Mouse (Mus musculus) heart, embryonic 10.5 days (tissue): Measurements from ENCODE around the gene Clec12b. TPM values are rescaled to one million over a fixed set of nuclear protein-coding genes. Genes with fewer than 3 reads are reported as not detected.

Experiments
- polyA plus RNA-seq: library from polyadenylated mRNA; unstranded; fragments of >200 nt; fragmentation: Nextera tagmentation; extraction: Ambion mirVana; gene quantifications from 2 replicates; pipeline ENCODE4 v1.2.1, GENCODE M21; 2016

Gene Clec12b
- polyA plus RNA-seq, 1 experiment from 2014 or later, result 0.67 TPM

Other genes starting within 250 kb of the Clec12b start
- gene Clec2d, start 205.3 kb downstream of the Clec12b start, polyA plus RNA-seq, result not detected in 2 replicates
- 0.12 and 0.25 TPM in 2 replicates for gene Cd69, start 110.4 kb downstream of the Clec12b start, polyA plus RNA-seq
- not detected in 2 replicates for gene 4922502D21Rik, start 54.1 kb downstream of the Clec12b start, polyA plus RNA-seq
- 0.05 TPM in 1 of 2 replicates, not detected in the other for gene Clec12a, start 43.2 kb downstream of the Clec12b start, polyA plus RNA-seq
- 4.8 and 12.8 TPM in 2 replicates for gene Clec1b, start 11.4 kb upstream of the Clec12b start, polyA plus RNA-seq
- gene Clec9a, start 23.0 kb upstream of the Clec12b start, polyA plus RNA-seq, result 0.14 and 0.17 TPM in 2 replicates
- 0.48 and 0.54 TPM in 2 replicates for gene Clec1a, start 66.1 kb upstream of the Clec12b start, polyA plus RNA-seq
- 0.20 and 0.28 TPM in 2 replicates for gene Olr1, start 121.3 kb upstream of the Clec12b start, polyA plus RNA-seq
- not detected in 2 replicates for gene Tmem52b, start 126.7 kb upstream of the Clec12b start, polyA plus RNA-seq
- gene Gabarapl1, start 147.3 kb upstream of the Clec12b start, polyA plus RNA-seq, result 30.8 and 34.4 TPM in 2 replicates
- not detected in 2 replicates for gene Klre1, start 192.0 kb upstream of the Clec12b start, polyA plus RNA-seq
- not detected in 2 replicates for gene Klrd1, start 205.9 kb upstream of the Clec12b start, polyA plus RNA-seq
- gene Klrk1, start 238.0 kb upstream of the Clec12b start, polyA plus RNA-seq, result 0.04 and 0.09 TPM in 2 replicates